Mouse (Mus musculus) midbrain, embryonic 12.5 days (tissue): ENCODE data around the gene Myl4. TPM values are rescaled to one million over a fixed set of nuclear protein-coding genes. Genes with fewer than 3 reads are reported as not detected.

ENCODE experiments used
- polyA plus RNA-seq: library from polyadenylated mRNA; unstranded; fragments of >200 nt; fragmentation: Nextera tagmentation; extraction: Ambion mirVana; gene quantifications from 2 replicates; pipeline ENCODE4 v1.2.1, GENCODE M21; 2016

The Myl4 gene
- polyA plus RNA-seq, 1 experiment from 2014 or later, result 2.1 TPM

Other genes with a start within 250 kb of the Myl4 start
- 36.9 and 38.1 TPM in 2 replicates for gene Kansl1, start 81.8 kb upstream of the Myl4 start, polyA plus RNA-seq
- 52.1 and 53.5 TPM in 2 replicates for gene Cdc27, start within 50 bp of the Myl4 start, polyA plus RNA-seq
- gene Itgb3, start 57.3 kb downstream of the Myl4 start, polyA plus RNA-seq, result 2.2 and 2.8 TPM in 2 replicates
- not detected in 2 replicates for gene Gm11639, start 135.0 kb downstream of the Myl4 start, polyA plus RNA-seq